Mouse (Mus musculus): ENCODE results near the gene Nfatc2ip. TPM values are rescaled to one million over a fixed set of nuclear protein-coding genes. Genes with fewer than 3 reads are reported as not detected.

The Nfatc2ip gene
- total RNA-seq (2023; ENCODE audit: inconsistent age) = 27.1 to 37.5 TPM (median 30.0 TPM) in 4 replicates

GRCm38 (mm10) chr7:126396298-126397119, at the start of gene Nfatc2ip:
Nfatc2ip (minus strand) TSS chr7:126396737.

GRCm38 (mm10) chr7:126428631-126429502, 32.3 kb upstream of the Nfatc2ip start, which contains the start of gene Rabep2:
Rabep2 (plus strand) TSS chr7:126428759.

GRCm38 (mm10) chr7:126414725-126415124, 18.2 kb upstream of the Nfatc2ip start, which contains the start of gene Cd19:
Cd19 (minus strand) TSS chr7:126414889.

GRCm38 (mm10) chr7:126377278-126378158, 19.0 kb downstream of the Nfatc2ip start, which contains the start of gene Spns1:
Spns1 (minus strand) TSS chr7:126377450.

GRCm38 (mm10) chr7:126369393-126369792, 27.1 kb downstream of the Nfatc2ip start, which contains the start of gene Lat:
Lat (minus strand) TSS chr7:126369570.

Other genes starting within 250 kb of the Nfatc2ip start
- gene Xpo6, start 196.2 kb downstream of the Nfatc2ip start, total RNA-seq (2023; ENCODE audit: inconsistent age) = 171 to 193 TPM (median 183 TPM) in 4 replicates
- 163 to 184 TPM (median 180 TPM) in 4 replicates for gene Sbk1, start 124.1 kb downstream of the Nfatc2ip start, total RNA-seq (2023; ENCODE audit: inconsistent age)
- gene Lat, start 27.2 kb downstream of the Nfatc2ip start, total RNA-seq (2023; ENCODE audit: inconsistent age) = 2.0 to 4.4 TPM (median 3.8 TPM) in 4 replicates
- 57.4 to 83.3 TPM (median 66.5 TPM) in 4 replicates for gene Spns1, start 19.3 kb downstream of the Nfatc2ip start, total RNA-seq (2023; ENCODE audit: inconsistent age)
- gene Cd19, start 18.2 kb upstream of the Nfatc2ip start, total RNA-seq (2023; ENCODE audit: inconsistent age) = 1,198 to 1,308 TPM (median 1,264 TPM) in 4 replicates
- gene Rabep2, start 32.0 kb upstream of the Nfatc2ip start, total RNA-seq (2023; ENCODE audit: inconsistent age) = 117 to 131 TPM (median 124 TPM) in 4 replicates
- gene Atp2a1, start 66.4 kb upstream of the Nfatc2ip start, total RNA-seq (2023; ENCODE audit: inconsistent age) = 0.42 to 0.74 TPM (median 0.61 TPM) in 4 replicates
- 69.9 to 82.0 TPM (median 79.3 TPM) in 4 replicates for gene Sh2b1, start 78.7 kb upstream of the Nfatc2ip start, total RNA-seq (2023; ENCODE audit: inconsistent age)
- 46.5 to 65.8 TPM (median 50.4 TPM) in 4 replicates for gene Tufm, start 90.6 kb upstream of the Nfatc2ip start, total RNA-seq (2023; ENCODE audit: inconsistent age)
- 213 to 221 TPM (median 217 TPM) in 4 replicates for gene Atxn2l, start 106.7 kb upstream of the Nfatc2ip start, total RNA-seq (2023; ENCODE audit: inconsistent age)
- 142 to 155 TPM (median 153 TPM) in 4 replicates for gene Eif3c, start 169.7 kb upstream of the Nfatc2ip start, total RNA-seq (2023; ENCODE audit: inconsistent age)
- gene Apobr, start 188.2 kb upstream of the Nfatc2ip start, total RNA-seq (2023; ENCODE audit: inconsistent age) = 2.4 to 5.9 TPM (median 2.9 TPM) in 4 replicates
- gene Cln3, start 189.1 kb upstream of the Nfatc2ip start, total RNA-seq (2023; ENCODE audit: inconsistent age) = 68.8 to 79.7 TPM (median 70.3 TPM) in 4 replicates
- gene Il27, start 198.2 kb upstream of the Nfatc2ip start, total RNA-seq (2023; ENCODE audit: inconsistent age) = not detected in 4 replicates
- gene Nupr1, start 234.1 kb upstream of the Nfatc2ip start, total RNA-seq (2023; ENCODE audit: inconsistent age) = not detected in 4 replicates

Measured in B cell, adult (primary cell).